9 mouse cellular contexts compared by ENCODE assay signal in genomic region chr6:101376049-101376448, GRCm38 (mm10). TPM values are rescaled to one million over a fixed set of nuclear protein-coding genes. Genes with fewer than 3 reads are reported as not detected.
DNase-seq lines count a peak whose midpoint lies in the region; ATAC-seq and TF ChIP-seq lines count a peak whose summit lies in the region.
"Had no signal": no experiment of that assay in that cellular context is flagged by ENCODE, and none has a peak within 500 bp of the region (broad histone marks: within the 10 kb centered on the region; RNA-seq: fewer than 3 reads in every experiment).

No protein-coding gene starts in this region.

- no peaks in the 10 kb centered on the region for H3K9me3 ChIP-seq in heart, embryonic 13.5 days
- no peaks in the 10 kb centered on the region for H3K9me3 ChIP-seq in hindbrain, embryonic 14.5 days (ENCODE audit: control insufficient read depth, low read length)
- H3K9me3 ChIP-seq in liver, postnatal 0 days (ENCODE audit: low read length) = no peaks in the 10 kb centered on the region

- ATAC-seq in heart, embryonic 13.5 days (ENCODE audit: extremely low read depth, insufficient number of reproducible peaks, low FRiP score, low TSS enrichment) = no peak
- ATAC-seq in hindbrain, embryonic 14.5 days (ENCODE audit: low FRiP score) = no peak
- ATAC-seq in liver, postnatal 0 days = no peak

- TF ChIP-seq POLR2A in cortical plate, adult 2 months (IDR thresholded peaks at IDR 0.05; ENCODE audit: extremely low read depth, insufficient read depth, low read length) = no peak

- 23% methylated on average over 10 of the region's 10 CpGs for WGBS in heart, embryonic 13.5 days
- 34% methylated on average over 10 of the region's 10 CpGs for WGBS in hindbrain, embryonic 14.5 days
- WGBS in liver, postnatal 0 days (ENCODE audit: insufficient replicate concordance) = 38% methylated on average over 10 of the region's 10 CpGs

- H3K27ac ChIP-seq in heart, embryonic 13.5 days (replicated peaks) = peak overlapping the region; percentile 94
- H3K27ac ChIP-seq in cortical plate, adult 2 months (ENCODE audit: insufficient read depth, low read length) = 0 out of 2 replicates have a peak overlapping the region, but pooled peaks have one; percentile 70
- no peak overlapping the region for H3K27ac ChIP-seq in hindbrain, embryonic 14.5 days
- no peak overlapping the region for H3K27ac ChIP-seq in liver, postnatal 0 days (ENCODE audit: low read depth)

- H3K4me2 ChIP-seq in heart, embryonic 13.5 days = peak overlapping the region; percentile 98
- H3K4me2 ChIP-seq in hindbrain, embryonic 14.5 days (replicated peaks) = peak overlapping the region; percentile 100
- H3K4me2 ChIP-seq in liver, postnatal 0 days (ENCODE audit: low read depth, low read length) = 0 out of 2 replicates have a peak overlapping the region, but pooled peaks have one; percentile 68

- H3K36me3 ChIP-seq in heart, embryonic 13.5 days = peaks cover 11% of the 10 kb centered on the region
- no peaks in the 10 kb centered on the region for H3K36me3 ChIP-seq in hindbrain, embryonic 14.5 days (replicated peaks; ENCODE audit: control insufficient read depth, insufficient read depth)
- H3K36me3 ChIP-seq in liver, postnatal 0 days (replicated peaks; ENCODE audit: insufficient read depth, low read length) = no peaks in the 10 kb centered on the region

- TF ChIP-seq CTCF in cortical plate, adult 2 months (IDR thresholded peaks at IDR 0.05; ENCODE audit: extremely low read depth, insufficient read depth, low read length) = no peak
- no peak for TF ChIP-seq CTCF in liver, postnatal 0 days (IDR thresholded peaks at IDR 0.05; ENCODE audit: low read depth)

- peak overlapping the region; percentile 91 for H3K9ac ChIP-seq in heart, embryonic 13.5 days
- H3K9ac ChIP-seq in hindbrain, embryonic 14.5 days = no peak overlapping the region
- no peak overlapping the region for H3K9ac ChIP-seq in liver, postnatal 0 days (replicated peaks)

- intact Hi-C loops in heart, postnatal 36 days (cut with DNase I) = loop anchor here (2.0 to 10.0 kb wide), 2 partner anchors 159 to 239 kb away; no protein-coding TSS in a partner anchor

- H3K4me1 ChIP-seq in heart, embryonic 13.5 days = peaks cover 46% of the 10 kb centered on the region
- H3K4me1 ChIP-seq in cortical plate, adult 2 months (ENCODE audit: control insufficient read depth, insufficient read depth, low read length) = peaks cover 2% of the 10 kb centered on the region; the same call in 1 of the 2 replicates
- H3K4me1 ChIP-seq in hindbrain, embryonic 14.5 days (replicated peaks; ENCODE audit: control insufficient read depth, insufficient read depth, low read length) = peaks cover 8% of the 10 kb centered on the region; the same call in 1 of the 2 replicates
- H3K4me1 ChIP-seq in liver, postnatal 0 days (ENCODE audit: insufficient read depth) = peaks cover 13% of the 10 kb centered on the region

- no peak for TF ChIP-seq EP300 in liver, postnatal 0 days (IDR thresholded peaks at IDR 0.05; ENCODE audit: low read depth)

- DNase-seq in heart, postnatal 36 days = no peak
- no peak for DNase-seq in hindbrain, embryonic 14.5 days (ENCODE audit: low spot score)
- DNase-seq in liver, postnatal 0 days = peak; percentile 20
- DNase-seq in cerebellum, postnatal 14 days = no peak
- no peak for DNase-seq in adrenal gland, postnatal 14 days
- no peak for DNase-seq in frontal cortex, adult 2 months (ENCODE audit: extremely low spot score in 1 of 2, low spot score in 1 of 2)
- DNase-seq: thymus, postnatal 36 days had no signal

- H3K4me3 ChIP-seq in heart, embryonic 13.5 days = peak overlapping the region; percentile 67
- H3K4me3 ChIP-seq in cortical plate, adult 2 months (ENCODE audit: insufficient read depth, low read length) = peak overlapping the region; percentile 66
- H3K4me3 ChIP-seq in hindbrain, embryonic 14.5 days (replicated peaks; ENCODE audit: low read length) = peak overlapping the region; percentile 53
- peak overlapping the region; percentile 47; the same call in 1 of the 2 replicates for H3K4me3 ChIP-seq in liver, postnatal 0 days (ENCODE audit: low read depth, low read length)

- no peaks in the 10 kb centered on the region for H3K27me3 ChIP-seq in heart, embryonic 13.5 days (replicated peaks)
- peaks cover 22% of the 10 kb centered on the region for H3K27me3 ChIP-seq in hindbrain, embryonic 14.5 days (ENCODE audit: control insufficient read depth, insufficient read depth, low read length)
- peaks cover 29% of the 10 kb centered on the region for H3K27me3 ChIP-seq in liver, postnatal 0 days (ENCODE audit: insufficient read depth, low read length)

RNA-seq across cellular contexts. Expression of gene Pdzrn3, which starts 1.6 kb away (rescaled TPM):
- polyA plus RNA-seq in heart, embryonic 13.5 days (2015; fragmentation: Nextera tagmentation; extraction: Ambion mirVana) = 9.7 and 9.8 TPM in 2 replicates
- total RNA-seq in heart, postnatal 36 days (2021) = 10 to 100 TPM; 28.6 to 40.4 TPM
- 32.2 and 32.3 TPM in 2 replicates for polyA plus RNA-seq in cortical plate, adult 2 months (2012; rRNA removed)
- 23.2 and 23.5 TPM in 2 replicates for polyA plus RNA-seq in hindbrain, embryonic 14.5 days (2014; fragmentation: Nextera tagmentation; extraction: Ambion mirVana)
- 0.60 and 0.69 TPM in 2 replicates for polyA plus RNA-seq in liver, postnatal 0 days (2015; fragmentation: Nextera tagmentation; extraction: Ambion mirVana)
- 14.5 and 14.9 TPM in 2 replicates for total RNA-seq in adrenal gland, postnatal 14 days (2021)
- 18.4 and 18.5 TPM in 2 replicates for polyA plus RNA-seq in frontal cortex, adult 2 months (2012; rRNA removed)

Comparison
In these comparisons a context has a peak if more than half of its experiments do, and no peak if none do; other contexts are left out.
1. H3K27ac ChIP-seq: peak in heart, embryonic 13.5 days (single experiment) and cortical plate, adult 2 months (single experiment); none in hindbrain, embryonic 14.5 days (single experiment) and liver, postnatal 0 days (single experiment).
2. Peak in every context shown above with its lines, with median percentiles within 50 percentile points of each other: H3K4me2 ChIP-seq and H3K4me3 ChIP-seq.